Mouse (Mus musculus) thymus, postnatal 0 days (tissue): ENCODE results near the gene Esyt2. TPM values are rescaled to one million over a fixed set of nuclear protein-coding genes. Genes with fewer than 3 reads are reported as not detected.
A peak's percentile ranks its signal among the peaks of the same experiment; 100 is the strongest.

ENCODE experiments used
- DNase-seq: peaks from one replicate; pipeline ENCODE4 v3.0.0-alpha.2; 2015; ENCODE audit warnings: low spot score
- polyA plus RNA-seq: library from polyadenylated mRNA; unstranded; fragments of >200 nt; fragmentation: Nextera tagmentation; extraction: Ambion mirVana; gene quantifications from 2 replicates; pipeline ENCODE4 v1.2.1, GENCODE M21; 2015

The Esyt2 gene
- polyA plus RNA-seq, 1 experiment from 2014 or later = 23.6 TPM

GRCm38 (mm10) chr12:116280149-116280652 is 795 bp upstream of the Esyt2 start:
- DNase-seq = no peak

- peak; percentile 32 for DNase-seq
These were observed 658 bp downstream of the Esyt2 start for GRCm38 (mm10) chr12:116281427-116282281.

GRCm38 (mm10) chr12:116282856-116283255 is 1.9 kb downstream of the Esyt2 start:
- DNase-seq = peak; percentile 24

DNA sequence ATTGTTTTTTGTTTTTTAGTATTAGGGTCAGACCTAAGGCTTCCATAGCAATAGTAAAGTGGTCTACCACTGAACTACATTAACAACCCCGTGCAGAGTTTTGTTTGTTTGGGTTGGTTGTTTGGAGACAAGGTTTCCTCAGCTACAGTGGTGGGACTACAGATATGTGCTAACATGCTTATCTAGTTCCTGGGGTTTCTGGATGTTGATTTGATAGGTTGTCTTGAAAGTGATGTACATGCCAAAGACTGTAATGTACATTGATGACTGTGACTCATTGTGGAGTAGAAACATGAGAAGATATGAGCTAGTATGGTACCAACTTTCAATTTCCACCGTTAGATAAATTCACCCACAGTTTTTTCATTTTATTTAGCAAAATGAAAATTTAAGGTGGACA is 2.5 kb downstream of the Esyt2 start:
- no peak for DNase-seq

DNA sequence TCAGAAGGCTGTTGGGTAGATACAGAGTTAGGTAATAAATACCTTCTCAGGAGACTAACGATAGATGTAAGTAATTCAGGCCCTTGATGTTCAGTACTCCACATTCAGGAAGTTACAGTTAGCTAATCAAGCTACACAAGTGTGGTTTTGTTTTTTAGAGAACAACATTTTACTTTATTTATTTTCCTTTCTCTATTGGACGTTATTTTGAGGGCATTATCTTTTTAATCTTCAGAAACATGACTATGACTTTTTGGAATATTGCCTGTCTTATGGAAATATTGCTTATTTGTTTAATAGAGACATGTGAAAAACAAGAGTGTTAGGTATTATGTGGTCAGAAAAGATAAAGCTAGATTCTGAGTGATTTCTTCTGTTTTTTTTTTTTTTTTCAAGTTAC is 12.2 kb downstream of the Esyt2 start:
- no peak for DNase-seq

GRCm38 (mm10) chr12:116293599-116294292 is 12.8 kb downstream of the Esyt2 start:
- DNase-seq = no peak

- no peak for DNase-seq
These were observed 18.9 kb downstream of the Esyt2 start for GRCm38 (mm10) chr12:116299906-116300305.

GRCm38 (mm10) chr12:116302181-116302580 is 21.2 kb downstream of the Esyt2 start:
- DNase-seq = no peak

DNA sequence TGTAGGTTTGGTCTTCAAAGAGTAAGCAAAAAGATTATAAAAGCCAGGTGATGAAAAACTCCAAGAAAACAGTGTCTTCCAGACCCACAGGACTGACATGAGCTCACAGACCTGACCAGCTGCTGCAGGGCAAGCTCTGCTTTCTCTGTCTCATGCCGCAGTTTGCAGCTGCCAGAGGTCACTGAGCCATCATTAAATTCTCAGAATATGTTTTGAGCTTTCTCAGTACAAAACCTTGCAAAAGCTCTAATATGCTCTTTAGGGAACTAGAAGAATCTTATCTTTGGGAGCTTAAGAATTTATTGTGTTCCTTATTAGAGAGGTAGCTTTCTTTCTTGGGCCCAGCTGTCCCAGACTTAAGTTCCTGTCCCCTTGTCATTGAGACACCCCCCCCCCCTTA is 25.0 kb downstream of the Esyt2 start:
- DNase-seq = no peak

- DNase-seq = no peak
These were observed 26.9 kb downstream of the Esyt2 start for GRCm38 (mm10) chr12:116307870-116308269.

GRCm38 (mm10) chr12:116308612-116309011 is 27.6 kb downstream of the Esyt2 start:
- no peak for DNase-seq

DNA sequence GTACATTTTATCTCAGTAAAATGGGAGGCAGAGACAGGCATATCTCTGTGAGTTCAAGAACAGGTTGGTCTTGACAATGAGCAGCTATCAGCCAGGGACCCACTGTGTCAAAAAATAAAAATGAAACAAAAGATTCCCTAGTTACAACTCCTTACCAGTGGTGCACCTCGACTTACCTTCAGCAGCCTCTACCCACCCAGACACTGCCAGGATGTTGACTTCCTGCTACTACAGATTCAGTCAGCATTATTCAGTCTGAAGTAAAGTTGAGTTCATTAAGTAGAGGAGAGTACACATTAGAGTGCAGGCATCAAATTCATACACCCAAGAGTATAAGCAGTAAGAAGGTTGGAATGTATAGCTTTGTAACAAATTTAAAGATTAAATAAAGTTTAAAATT is 32.8 kb downstream of the Esyt2 start:
- peak; percentile 32 for DNase-seq

GRCm38 (mm10) chr12:116315498-116315897 is 34.5 kb downstream of the Esyt2 start:
- peak; percentile 34 for DNase-seq

- DNase-seq = no peak
These were observed 36.8 kb downstream of the Esyt2 start for GRCm38 (mm10) chr12:116317818-116318217.

DNA sequence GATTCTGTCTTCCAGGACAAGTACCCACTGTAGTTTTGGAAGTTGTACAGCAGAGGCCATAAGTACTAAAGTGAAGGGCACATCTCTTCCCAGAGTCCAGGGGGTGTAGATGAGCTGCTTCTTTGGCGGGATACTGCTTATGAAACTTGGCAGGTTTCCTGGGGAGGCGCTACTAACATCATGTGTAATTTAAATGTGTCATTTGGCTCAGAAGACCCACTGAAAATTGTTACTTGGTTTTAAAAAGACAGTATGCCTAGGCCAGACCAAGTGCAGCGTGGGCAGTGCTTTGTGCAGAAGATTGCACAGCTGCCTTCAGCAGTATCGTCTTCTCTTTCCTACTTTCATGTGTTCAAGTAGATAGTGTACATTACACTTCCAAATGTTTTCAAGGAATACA is 44.5 kb downstream of the Esyt2 start:
- DNase-seq = no peak

- DNase-seq = no peak
These were observed 45.2 kb downstream of the Esyt2 start for GRCm38 (mm10) chr12:116326159-116326558.

GRCm38 (mm10) chr12:116334253-116334652 is 53.3 kb downstream of the Esyt2 start:
- DNase-seq = no peak

- DNase-seq = no peak
These were observed 59.2 kb downstream of the Esyt2 start for GRCm38 (mm10) chr12:116340160-116340559.

GRCm38 (mm10) chr12:116348755-116349286 is 67.8 kb downstream of the Esyt2 start:
- DNase-seq = no peak

- DNase-seq = no peak
These were observed 68.4 kb downstream of the Esyt2 start for GRCm38 (mm10) chr12:116349376-116349775.

GRCm38 (mm10) chr12:116351022-116351421 is 70.0 kb downstream of the Esyt2 start:
- no peak for DNase-seq

- no peak for DNase-seq
These were observed 71.4 kb downstream of the Esyt2 start for GRCm38 (mm10) chr12:116352404-116352803.
